Mouse (Mus musculus) heart, postnatal 0 days (tissue): ENCODE measurements around the gene Paqr7.

ENCODE experiments used
- CTCF ChIP-seq: IDR thresholded peaks from 2 replicates; pipeline ENCODE4 v1.5.1; 2016; ENCODE audit warnings: antibody characterized with exemption, control low read depth, low read depth
- EP300 ChIP-seq: IDR thresholded peaks from 2 replicates; pipeline ENCODE4 v1.6.1; 2016; ENCODE audit warnings: antibody characterized with exemption, low read depth

- TF ChIP-seq CTCF = no peak
- no peak for TF ChIP-seq EP300
Observed at GRCm38 (mm10) chr4:134453619-134454400, 42.7 kb upstream of the Paqr7 start.
